Mouse (Mus musculus): ENCODE data around the gene Rbm17. TPM values are rescaled to one million over a fixed set of nuclear protein-coding genes. Genes with fewer than 3 reads are reported as not detected.

The Rbm17 gene
- polyA plus RNA-seq, 1 experiment, result 88.8 TPM

DNA sequence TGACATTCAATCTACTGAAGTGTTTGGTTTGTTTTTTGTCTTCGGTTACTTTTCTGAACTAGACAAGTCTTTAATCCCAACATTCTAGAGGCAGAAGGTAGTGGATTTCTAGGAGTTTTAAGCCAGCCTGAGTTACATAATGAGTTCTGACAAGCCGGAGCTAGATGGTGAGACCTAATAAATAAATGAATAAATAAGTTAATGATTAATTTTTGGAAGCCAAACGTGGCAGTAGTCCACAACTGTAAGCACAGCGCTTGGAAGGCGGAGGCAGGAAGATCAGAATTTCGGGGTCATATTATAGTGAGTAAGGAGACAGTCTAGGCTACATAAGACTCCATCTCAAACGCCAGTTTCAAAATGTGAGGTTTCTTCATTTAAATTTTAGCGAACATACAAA is 68.0 kb downstream of the Rbm17 start:
- TF ChIP-seq POLR2A (IDR thresholded peaks at IDR 0.05; ENCODE audit: borderline replicate concordance, low read depth, low read length) (no peak), CTCF (IDR thresholded peaks at IDR 0.05; ENCODE audit: low read depth, low read length) (no peak)
- H3K27ac ChIP-seq (ENCODE audit: insufficient read depth, low read depth, low read length), result peak overlapping the region; percentile 54
- peak overlapping the region; percentile 57 for H3K4me3 ChIP-seq (ENCODE audit: insufficient read depth, low read length)
- H3K4me1 ChIP-seq (ENCODE audit: control insufficient read depth, insufficient read depth, low read length), result peaks cover 24% of the 10 kb centered on the region

Other genes starting within 250 kb of the Rbm17 start
- gene Pfkfb3, start 50.1 kb downstream of the Rbm17 start, polyA plus RNA-seq (2012; ENCODE audit: insufficient read depth, insufficient read length, missing spikeins), result 39.6 and 41.8 TPM in 2 replicates
- gene Gm17490, start 22.1 kb upstream of the Rbm17 start, polyA plus RNA-seq (2012; ENCODE audit: insufficient read depth, insufficient read length, missing spikeins), result not detected in 2 replicates
- not detected in 2 replicates for gene Il2ra, start 38.7 kb upstream of the Rbm17 start, polyA plus RNA-seq (2012; ENCODE audit: insufficient read depth, insufficient read length, missing spikeins)
- 9.1 and 10.7 TPM in 2 replicates for gene Il15ra, start 101.1 kb upstream of the Rbm17 start, polyA plus RNA-seq (2012; ENCODE audit: insufficient read depth, insufficient read length, missing spikeins)
- gene Fbh1, start 173.4 kb upstream of the Rbm17 start, polyA plus RNA-seq (2012; ENCODE audit: insufficient read depth, insufficient read length, missing spikeins), result 86.6 and 96.2 TPM in 2 replicates
- 43.0 and 47.9 TPM in 2 replicates for gene Ankrd16, start 173.7 kb upstream of the Rbm17 start, polyA plus RNA-seq (2012; ENCODE audit: insufficient read depth, insufficient read length, missing spikeins)